Mouse (Mus musculus) heart, embryonic 13.5 days (tissue): ENCODE data around the gene Tmem203. TPM values are rescaled to one million over a fixed set of nuclear protein-coding genes. Genes with fewer than 3 reads are reported as not detected.
A peak's percentile ranks its signal among the peaks of the same experiment; 100 is the strongest.

Experiments
- ATAC-seq: fragments of 200-750 bp; cut with Nextera tagmentation; 2 replicates; pipeline ENCODE4 v1.8.0; 2017; ENCODE audit warnings: moderate TSS enrichment; ENCODE audit not compliant: insufficient number of reproducible peaks, low FRiP score, low TSS enrichment; ENCODE audit errors: extremely low read depth
- H3K27ac ChIP-seq: fragments of 300-500 bp; sonication (generic); replicated peaks from 2 replicates; pipeline ENCODE4 v1.5.1; 2015; ENCODE audit warnings: moderate library complexity, mild to moderate bottlenecking, inconsistent platforms
- H3K27me3 ChIP-seq: fragments of 300-500 bp; sonication (generic); replicated peaks from 2 replicates; pipeline ENCODE4 v1.6.1; 2015; ENCODE audit warnings: mild to moderate bottlenecking, inconsistent platforms
- H3K36me3 ChIP-seq: fragments of 300-500 bp; sonication (generic); 2 replicates; pipeline ENCODE4 v1.6.1; 2015; ENCODE audit warnings: mild to moderate bottlenecking, inconsistent platforms
- H3K4me1 ChIP-seq: fragments of 300-500 bp; sonication (generic); 2 replicates; pipeline ENCODE4 v1.6.1; 2015; ENCODE audit warnings: inconsistent platforms
- H3K4me2 ChIP-seq: fragments of 300-500 bp; sonication (generic); 2 replicates; pipeline ENCODE4 v1.6.1; 2015; ENCODE audit warnings: inconsistent platforms, mild to moderate bottlenecking, moderate library complexity
- H3K4me3 ChIP-seq: fragments of 300-500 bp; sonication (generic); 2 replicates; pipeline ENCODE4 v1.5.1; 2015; ENCODE audit warnings: moderate library complexity, mild to moderate bottlenecking, inconsistent platforms
- H3K9ac ChIP-seq: fragments of 300-500 bp; sonication (generic); 2 replicates; pipeline ENCODE4 v1.6.1; 2015; ENCODE audit warnings: inconsistent platforms, mild to moderate bottlenecking, moderate library complexity
- H3K9me3 ChIP-seq: fragments of 300-500 bp; sonication (generic); 2 replicates; pipeline ENCODE4 v1.6.1; 2016; ENCODE audit warnings: inconsistent platforms
- WGBS: fragments of 180-500 bp; shearing (Covaris S2); methylation state at CpG from one replicate; pipeline ENCODE4 v1.1.7; 2015; ENCODE audit warnings: mixed read lengths; 5-methylcytosine and 5-hydroxymethylcytosine counted together
- polyA plus RNA-seq: library from polyadenylated mRNA; unstranded; fragments of >200 nt; fragmentation: Nextera tagmentation; extraction: Ambion mirVana; gene quantifications from 2 replicates; pipeline ENCODE4 v1.2.1, GENCODE M21; 2015

The Tmem203 gene
- polyA plus RNA-seq, 1 experiment from 2014 or later: 15.5 TPM

GRCm38 (mm10) chr2:25286314-25286713 is 31.1 kb downstream of the Tmem203 start:
- H3K9ac ChIP-seq: no peak overlapping the region
- 44% methylated on average over 1 of the region's 1 CpGs for WGBS
- ATAC-seq: no peak
- no peak overlapping the region for H3K4me2 ChIP-seq
- no peak overlapping the region for H3K4me3 ChIP-seq
- H3K27ac ChIP-seq: no peak overlapping the region
- peaks cover 50% of the 10 kb centered on the region for H3K36me3 ChIP-seq
- H3K9me3 ChIP-seq: no peaks in the 10 kb centered on the region
- peaks cover 42% of the 10 kb centered on the region for H3K27me3 ChIP-seq
- peaks cover 32% of the 10 kb centered on the region for H3K4me1 ChIP-seq

- H3K4me3 ChIP-seq: no peak overlapping the region
- no peak overlapping the region for H3K4me2 ChIP-seq
- H3K4me1 ChIP-seq: peaks cover 40% of the 10 kb centered on the region
- H3K9ac ChIP-seq: no peak overlapping the region
- H3K27me3 ChIP-seq: peaks cover 50% of the 10 kb centered on the region
- no peak for ATAC-seq
- 43% methylated on average over 7 of the region's 7 CpGs for WGBS
- no peak overlapping the region for H3K27ac ChIP-seq
- H3K36me3 ChIP-seq: peaks cover 45% of the 10 kb centered on the region
- no peaks in the 10 kb centered on the region for H3K9me3 ChIP-seq
Observed at GRCm38 (mm10) chr2:25286837-25287636, 31.8 kb downstream of the Tmem203 start.

- H3K4me3 ChIP-seq: no peak within 1 kb of the TSS
- H3K9me3 ChIP-seq: no peaks in the 10 kb centered on the region
- H3K27me3 ChIP-seq: peaks cover 60% of the 10 kb centered on the region
- H3K4me2 ChIP-seq: no peak within 1 kb of the TSS
- H3K9ac ChIP-seq: no peak within 1 kb of the TSS
- 76% methylated on average over 6 of the region's 6 CpGs for WGBS
- no peak for ATAC-seq
- peaks cover 34% of the 10 kb centered on the region for H3K36me3 ChIP-seq
- no peak within 1 kb of the TSS for H3K27ac ChIP-seq
- peaks cover 46% of the 10 kb centered on the region for H3K4me1 ChIP-seq
Observed at GRCm38 (mm10) chr2:25287927-25288649, 32.8 kb downstream of the Tmem203 start, which contains the start of gene Tmem210. Gene Tmem210 (plus strand): TSS chr2:25288145.

GRCm38 (mm10) chr2:25288734-25289345 is 33.6 kb downstream of the Tmem203 start:
- Histone ChIP-seq H3K9ac (no peak overlapping the region), H3K4me2 (no peak overlapping the region), H3K27ac (no peak overlapping the region), H3K9me3 (no peaks in the 10 kb centered on the region), H3K36me3 (peaks cover 26% of the 10 kb centered on the region), H3K4me3 (no peak overlapping the region), H3K4me1 (peaks cover 46% of the 10 kb centered on the region), H3K27me3 (peaks cover 68% of the 10 kb centered on the region)
- WGBS: 63% methylated on average over 7 of the region's 7 CpGs
- no peak for ATAC-seq

- H3K9ac ChIP-seq: no peak within 1 kb of the TSS
- H3K4me1 ChIP-seq: peaks cover 46% of the 10 kb centered on the region
- H3K36me3 ChIP-seq: peaks cover 18% of the 10 kb centered on the region
- H3K9me3 ChIP-seq: no peaks in the 10 kb centered on the region
- WGBS: 8% methylated on average over 11 of the region's 11 CpGs
- no peak for ATAC-seq
- peaks cover 76% of the 10 kb centered on the region for H3K27me3 ChIP-seq
- H3K4me2 ChIP-seq: peak within 1 kb of the TSS; percentile 49
- H3K4me3 ChIP-seq: peak within 1 kb of the TSS; percentile 36
- H3K27ac ChIP-seq: no peak within 1 kb of the TSS
Observed at GRCm38 (mm10) chr2:25289651-25290050, 34.4 kb downstream of the Tmem203 start, which contains the start of gene Lrrc26. Gene Lrrc26 (plus strand): TSS chr2:25289915.

- no peak for ATAC-seq
- Histone ChIP-seq H3K27ac (no peak overlapping the region), H3K9me3 (no peaks in the 10 kb centered on the region), H3K9ac (no peak overlapping the region), H3K4me2 (peak overlapping the region; percentile 49), H3K4me3 (peak overlapping the region; percentile 36), H3K4me1 (peaks cover 46% of the 10 kb centered on the region), H3K36me3 (peaks cover 12% of the 10 kb centered on the region), H3K27me3 (peaks cover 82% of the 10 kb centered on the region)
- 1% methylated on average over 54 of the region's 54 CpGs for WGBS
Observed at GRCm38 (mm10) chr2:25290101-25290815, 35.0 kb downstream of the Tmem203 start.

- H3K9me3 ChIP-seq: no peaks in the 10 kb centered on the region
Observed at GRCm38 (mm10) chr2:25290816-25291130, 35.5 kb downstream of the Tmem203 start.

GRCm38 (mm10) chr2:25291184-25292053 is 36.2 kb downstream of the Tmem203 start:
- peak overlapping the region; percentile 45 for H3K4me3 ChIP-seq
- H3K36me3 ChIP-seq: peaks cover under 1% of the 10 kb centered on the region
- H3K4me1 ChIP-seq: peaks cover 44% of the 10 kb centered on the region
- WGBS: 8% methylated on average over 32 of the region's 32 CpGs
- no peaks in the 10 kb centered on the region for H3K9me3 ChIP-seq
- no peak for ATAC-seq
- H3K9ac ChIP-seq: peak overlapping the region; percentile 62; the same call in 1 of the 2 replicates
- H3K27ac ChIP-seq: no peak overlapping the region
- H3K27me3 ChIP-seq: peaks cover 93% of the 10 kb centered on the region
- H3K4me2 ChIP-seq: peak overlapping the region; percentile 67

More at GRCm38 (mm10) chr2:25290816-25291130, 35.5 kb downstream of the Tmem203 start:
- Histone ChIP-seq H3K27me3 (peaks cover 87% of the 10 kb centered on the region), H3K27ac (no peak overlapping the region), H3K9ac (no peak overlapping the region), H3K4me3 (peak overlapping the region; percentile 36), H3K4me1 (peaks cover 46% of the 10 kb centered on the region), H3K36me3 (peaks cover 7% of the 10 kb centered on the region), H3K4me2 (peak overlapping the region; percentile 49)
- under 1% methylated on average over 18 of the region's 18 CpGs for WGBS
- no peak for ATAC-seq

- no peaks in the 10 kb centered on the region for H3K9me3 ChIP-seq
- H3K27ac ChIP-seq: no peak overlapping the region
- peak overlapping the region; percentile 45 for H3K4me3 ChIP-seq
- peak overlapping the region; percentile 67 for H3K4me2 ChIP-seq
- 9% methylated on average over 38 of the region's 43 CpGs for WGBS
- peaks cover 100% of the 10 kb centered on the region for H3K27me3 ChIP-seq
- peak overlapping the region; percentile 62 for H3K9ac ChIP-seq
- H3K36me3 ChIP-seq: no peaks in the 10 kb centered on the region
- H3K4me1 ChIP-seq: peaks cover 37% of the 10 kb centered on the region
- ATAC-seq: no peak
Observed at GRCm38 (mm10) chr2:25292054-25292544, 36.9 kb downstream of the Tmem203 start.

- H3K36me3 ChIP-seq: no peaks in the 10 kb centered on the region
- peaks cover 100% of the 10 kb centered on the region for H3K27me3 ChIP-seq
- H3K27ac ChIP-seq: no peak overlapping the region
- no peak for ATAC-seq
- 0% methylated on average over 1 of the region's 1 CpGs for WGBS
- H3K9ac ChIP-seq: 0 out of 2 replicates have a peak overlapping the region, but pooled peaks have one; percentile 62
- peak overlapping the region; percentile 45 for H3K4me3 ChIP-seq
- peak overlapping the region; percentile 67; the same call in 1 of the 2 replicates for H3K4me2 ChIP-seq
- no peaks in the 10 kb centered on the region for H3K9me3 ChIP-seq
- peaks cover 34% of the 10 kb centered on the region for H3K4me1 ChIP-seq
Observed at GRCm38 (mm10) chr2:25292856-25293255, 37.6 kb downstream of the Tmem203 start.
